Mouse (Mus musculus): ENCODE measurements around the gene Eif3j1.

Gene Eif3j1

GRCm38 (mm10) chr2:122102070-122102469 lies 73.7 kb downstream of the Eif3j1 start:
- DNase-seq, result peak; percentile 7 to 13
